Mouse (Mus musculus) embryo, embryonic 9.5 days (tissue): ENCODE measurements at regions not wholly inside any gene's neighbourhood (a gene's known extent, or its start where the extent isn't known, plus 50 kb on each side); places are given as distances from the start of the nearest gene placed in this dataset.

ENCODE experiments used
- DNase-seq: peaks from one replicate; pipeline ENCODE4 v3.0.0-alpha.2; 2017; ENCODE audit errors: extremely low spot score

DNA sequence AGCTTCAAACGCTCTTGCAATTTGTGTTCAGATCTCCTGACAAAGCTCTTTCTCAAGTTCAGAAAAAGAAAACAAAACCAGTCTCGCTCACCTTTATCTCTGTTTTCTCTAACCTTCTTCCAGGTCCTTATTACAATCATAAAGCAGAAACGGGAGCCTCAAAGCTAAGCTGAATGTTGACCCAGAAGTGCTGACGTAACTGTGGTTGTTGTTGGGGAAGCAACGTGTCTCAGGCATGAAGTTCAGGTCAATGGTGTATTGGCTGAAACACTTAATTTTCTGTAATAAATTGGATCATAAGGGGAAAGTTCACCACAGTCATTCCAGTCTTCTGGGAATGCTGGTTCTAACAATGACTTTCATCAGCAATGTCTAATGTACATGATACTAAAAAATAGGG, 586.7 kb downstream of the Ofcc1 start:
- no peak for DNase-seq

DNA sequence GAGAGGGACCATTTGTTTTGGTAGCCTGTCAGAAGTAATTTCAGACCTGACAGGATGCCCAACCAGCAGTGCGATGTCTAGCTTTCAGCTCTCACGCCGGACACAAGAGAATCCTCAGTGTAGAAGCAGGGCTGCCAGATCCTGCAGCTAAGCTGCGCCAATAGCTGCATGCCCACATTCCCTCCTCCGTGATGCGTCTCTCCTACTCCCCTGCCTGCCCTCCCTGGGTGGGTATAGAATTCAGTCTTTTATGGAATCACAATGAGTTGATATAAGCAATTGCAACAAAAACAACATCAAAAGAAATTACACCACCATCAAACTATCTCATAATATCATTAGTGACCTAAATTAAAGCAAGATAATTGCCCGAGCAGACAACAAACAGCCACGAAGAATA, 587.1 kb downstream of the Ofcc1 start:
- no peak for DNase-seq

DNA sequence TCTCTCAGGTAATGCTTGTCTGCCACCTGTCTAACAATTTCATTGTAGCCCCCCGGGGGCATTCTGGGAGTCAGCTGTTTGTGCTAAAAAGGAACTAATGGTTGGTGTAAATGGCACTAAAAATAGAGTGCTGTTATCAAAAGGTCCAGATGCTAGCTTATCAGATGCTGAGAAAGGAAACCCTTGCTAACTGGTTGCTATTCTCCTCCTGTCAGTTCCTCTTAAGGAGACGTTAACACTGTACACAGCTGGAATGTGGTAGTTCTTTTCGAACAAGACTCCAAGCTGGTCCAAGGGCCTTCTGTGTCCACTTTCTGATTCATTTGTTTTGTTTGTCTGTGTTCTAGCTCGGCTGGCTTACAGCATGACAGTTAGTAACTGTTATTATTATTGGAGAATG, 592.0 kb downstream of the Ofcc1 start:
- no peak for DNase-seq

DNA sequence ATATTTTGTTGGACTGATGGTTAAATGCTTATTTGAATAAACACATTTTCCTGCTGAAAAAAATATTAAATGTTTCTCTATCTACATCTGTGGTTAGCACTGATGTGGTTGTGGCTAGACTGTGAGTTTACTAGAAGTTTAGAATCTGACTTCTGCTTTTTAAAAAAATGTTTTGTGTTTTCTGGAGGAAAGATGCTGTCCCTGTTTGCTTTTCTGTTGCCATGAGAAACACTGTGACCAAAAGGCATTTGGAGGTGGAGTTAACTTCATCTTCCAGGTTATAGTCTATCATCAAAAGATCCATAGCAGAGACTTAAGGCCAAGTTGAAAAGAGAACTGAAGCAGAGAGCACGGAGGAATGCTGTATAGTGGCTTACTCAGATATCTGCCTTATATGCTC, 594.4 kb downstream of the Ofcc1 start:
- no peak for DNase-seq
